Mouse (Mus musculus): ENCODE data around the gene Psd. TPM values are rescaled to one million over a fixed set of nuclear protein-coding genes. Genes with fewer than 3 reads are reported as not detected.

Psd gene
- total and polyA plus RNA-seq, 3 experiments: 7.3 to 13.7 (median 7.9) TPM

Small RNA genes lying within 50 kb of the gene (microRNA-seq; reads per million reads assigned to microRNA genes)
- gene Mir146b: 0.66 to 1.7 reads per million in 2 experiments

Other genes starting within 250 kb of the Psd start
- 10 to 100 TPM; 54.7 to 59.4 TPM for gene Elovl3, start 195.3 kb downstream of the Psd start, total RNA-seq (2021)
- 2.6 and 4.8 TPM in 2 replicates for gene Elovl3, start 195.3 kb downstream of the Psd start, polyA plus RNA-seq (2012; rRNA removed)
- not detected for gene Pitx3, start 178.8 kb downstream of the Psd start, total RNA-seq (2021)
- 0.21 TPM in 1 of 2 replicates, not detected in the other for gene Pitx3, start 178.8 kb downstream of the Psd start, polyA plus RNA-seq (2012; rRNA removed)
- gene Gbf1, start 174.6 kb downstream of the Psd start, total RNA-seq (2021): 10 to 100 TPM; 68.8 to 72.5 TPM
- 158 and 177 TPM in 2 replicates for gene Gbf1, start 174.6 kb downstream of the Psd start, polyA plus RNA-seq (2012; rRNA removed)
- gene Nfkb2, start 22.8 kb downstream of the Psd start, total RNA-seq (2021): 10 to 100 TPM; 34.9 to 44.3 TPM
- gene Nfkb2, start 22.8 kb downstream of the Psd start, polyA plus RNA-seq (2012; rRNA removed): 65.7 and 80.9 TPM in 2 replicates
- gene Fbxl15, start 1.0 kb upstream of the Psd start, total RNA-seq (2021): 10 to 100 TPM in 1 of 2 experiments, 1 to 10 TPM in 1; 6.7 to 12.1 TPM
- 41.6 and 60.3 TPM in 2 replicates for gene Fbxl15, start 1.0 kb upstream of the Psd start, polyA plus RNA-seq (2012; rRNA removed)
- 10 to 100 TPM; 72.2 to 87.7 TPM for gene Cuedc2, start 11.5 kb upstream of the Psd start, total RNA-seq (2021)
- gene Cuedc2, start 11.5 kb upstream of the Psd start, polyA plus RNA-seq (2012; rRNA removed): 41.3 and 42.5 TPM in 2 replicates
- gene Mfsd13a, start 14.0 kb upstream of the Psd start, total RNA-seq (2021): 1 to 10 TPM; 7.3 to 9.6 TPM
- 43.2 and 63.5 TPM in 2 replicates for gene Mfsd13a, start 14.0 kb upstream of the Psd start, polyA plus RNA-seq (2012; rRNA removed)
- 1 to 10 TPM in 1 of 2 experiments, under 1 TPM in 1; 0.90 to 1.6 TPM for gene 2310034G01Rik, start 23.1 kb upstream of the Psd start, total RNA-seq (2021)
- 1.7 and 2.8 TPM in 2 replicates for gene 2310034G01Rik, start 23.1 kb upstream of the Psd start, polyA plus RNA-seq (2012; rRNA removed)
- gene Actr1a, start 68.6 kb upstream of the Psd start, total RNA-seq (2021): 100 to 1,000 TPM; 108 to 115 TPM
- 85.2 and 87.2 TPM in 2 replicates for gene Actr1a, start 68.6 kb upstream of the Psd start, polyA plus RNA-seq (2012; rRNA removed)
- 10 to 100 TPM; 17.4 to 24.6 TPM for gene Sufu, start 69.7 kb upstream of the Psd start, total RNA-seq (2021)
- gene Sufu, start 69.7 kb upstream of the Psd start, polyA plus RNA-seq (2012; rRNA removed): 24.5 and 27.7 TPM in 2 replicates
- gene Trim8, start 174.5 kb upstream of the Psd start, total RNA-seq (2021): 10 to 100 TPM; 38.0 to 66.4 TPM
- 66.1 and 78.8 TPM in 2 replicates for gene Trim8, start 174.5 kb upstream of the Psd start, polyA plus RNA-seq (2012; rRNA removed)
- 10 to 100 TPM; 51.6 to 75.1 TPM for gene Arl3, start 246.0 kb upstream of the Psd start, total RNA-seq (2021)
- 11.7 and 12.2 TPM in 2 replicates for gene Arl3, start 246.0 kb upstream of the Psd start, polyA plus RNA-seq (2012; rRNA removed)
- gene Sfxn2, start 246.2 kb upstream of the Psd start, total RNA-seq (2021): 10 to 100 TPM in 1 of 2 experiments, 1 to 10 TPM in 1; 7.7 to 12.7 TPM
- 3.7 and 4.6 TPM in 2 replicates for gene Sfxn2, start 246.2 kb upstream of the Psd start, polyA plus RNA-seq (2012; rRNA removed)